Mouse (Mus musculus): ENCODE measurements at regions not wholly inside any gene's neighbourhood (a gene's known extent, or its start where the extent isn't known, plus 50 kb on each side); places are given as distances from the start of the nearest gene placed in this dataset.
"Not testable (repeated sequence)": the region's sequence is repeated elsewhere in the genome, so short reads cannot be mapped to it uniquely, and the experiment has no call there.

- TF ChIP-seq ZC3H11A (IDR thresholded peaks at IDR 0.05; ENCODE audit: borderline replicate concordance, low read depth, low read length); ZNF384 (IDR thresholded peaks at IDR 0.05; ENCODE audit: low read depth, low read length); HCFC1 (IDR thresholded peaks at IDR 0.05; ENCODE audit: borderline replicate concordance, insufficient read depth, low read length): not testable (repeated sequence)
Observed at GRCm38 (mm10) chr3:72525771-72526170, 441.9 kb downstream of the Sis start.

All from ES-E14 (cell line).